Mouse (Mus musculus) kidney, postnatal 14 days (tissue): ENCODE measurements around the gene 4930432K21Rik.

Experiments used
- DNase-seq: peaks from one replicate; pipeline ENCODE4 v3.0.0; 2022; ENCODE audit warnings: mixed read lengths

4930432K21Rik gene

GRCm38 (mm10) chr8:84149181-84149580 is 1.4 kb downstream of the 4930432K21Rik start:
- peak; percentile 26 for DNase-seq

GRCm38 (mm10) chr8:84157620-84158019 is 9.8 kb downstream of the 4930432K21Rik start:
- no peak for DNase-seq

GRCm38 (mm10) chr8:84167696-84168095 is 19.9 kb downstream of the 4930432K21Rik start:
- DNase-seq: no peak

- DNase-seq: no peak
These were observed 22.3 kb downstream of the 4930432K21Rik start for GRCm38 (mm10) chr8:84170096-84170495.

GRCm38 (mm10) chr8:84173861-84174260 is 26.0 kb downstream of the 4930432K21Rik start:
- peak; percentile 38 for DNase-seq

GRCm38 (mm10) chr8:84176560-84176959 is 28.7 kb downstream of the 4930432K21Rik start:
- DNase-seq: no peak

- DNase-seq: no peak
These were observed 29.6 kb downstream of the 4930432K21Rik start for GRCm38 (mm10) chr8:84177405-84177804.

- no peak for DNase-seq
These were observed 30.8 kb downstream of the 4930432K21Rik start for GRCm38 (mm10) chr8:84178592-84178991.

GRCm38 (mm10) chr8:84179946-84180345 is 32.1 kb downstream of the 4930432K21Rik start:
- no peak for DNase-seq

GRCm38 (mm10) chr8:84180530-84181190 is 32.8 kb downstream of the 4930432K21Rik start:
- DNase-seq: peak; percentile 73

GRCm38 (mm10) chr8:84182833-84183232 is 35.0 kb downstream of the 4930432K21Rik start:
- DNase-seq: no peak

GRCm38 (mm10) chr8:84183261-84184084 is 35.6 kb downstream of the 4930432K21Rik start:
- peak; percentile 50 for DNase-seq

GRCm38 (mm10) chr8:84184085-84185043 is 36.5 kb downstream of the 4930432K21Rik start:
- DNase-seq: no peak

GRCm38 (mm10) chr8:84185117-84185516 is 37.3 kb downstream of the 4930432K21Rik start, which contains the start of gene Nanos3:
Gene Nanos3, minus strand, starts transcription at chr8:84185217.
- DNase-seq: no peak

- DNase-seq: peak; percentile 86
These were observed 38.7 kb downstream of the 4930432K21Rik start for GRCm38 (mm10) chr8:84186547-84186946.

- peak; percentile 70 for DNase-seq
These were observed 39.4 kb downstream of the 4930432K21Rik start for GRCm38 (mm10) chr8:84187065-84187755.

GRCm38 (mm10) chr8:84188671-84189070 is 40.8 kb downstream of the 4930432K21Rik start:
- peak; percentile 44 for DNase-seq

GRCm38 (mm10) chr8:84189603-84190002 is 41.8 kb downstream of the 4930432K21Rik start:
- peak; percentile 79 for DNase-seq

GRCm38 (mm10) chr8:84190191-84190867 is 42.5 kb downstream of the 4930432K21Rik start:
- DNase-seq: peak; percentile 31

- DNase-seq: peak; percentile 74
These were observed 44.2 kb downstream of the 4930432K21Rik start for GRCm38 (mm10) chr8:84192023-84192422.

- DNase-seq: peak; percentile 86
These were observed 44.7 kb downstream of the 4930432K21Rik start for GRCm38 (mm10) chr8:84192555-84192954.
